Mouse (Mus musculus): ENCODE results near the gene Acox3. TPM values are rescaled to one million over a fixed set of nuclear protein-coding genes. Genes with fewer than 3 reads are reported as not detected.
A peak's percentile ranks its signal among the peaks of the same experiment; 100 is the strongest.
"Not testable (repeated sequence)": the region's sequence is repeated elsewhere in the genome, so short reads cannot be mapped to it uniquely, and the experiment has no call there.

Acox3 gene
- polyA plus RNA-seq, 1 experiment = 28.4 TPM

GRCm38 (mm10) chr5:35579247-35579893 is 3.5 kb upstream of the Acox3 start:
- TF ChIP-seq CTCF (IDR thresholded peaks at IDR 0.05; ENCODE audit: borderline replicate concordance, extremely low read depth, insufficient read depth, insufficient read length) = no peak
- no peak for DNase-seq (ENCODE audit: low read depth)

- TF ChIP-seq CTCF (IDR thresholded peaks at IDR 0.05; ENCODE audit: borderline replicate concordance, extremely low read depth, insufficient read depth, insufficient read length) (no peak), POLR2A (IDR thresholded peaks at IDR 0.05; ENCODE audit: borderline replicate concordance, extremely low read depth, insufficient read depth, insufficient read length, poor library complexity, severe bottlenecking) (no peak)
- DNase-seq (ENCODE audit: low read depth) = no peak
Measured at GRCm38 (mm10) chr5:35580156-35580922, 2.5 kb upstream of the Acox3 start.

DNA sequence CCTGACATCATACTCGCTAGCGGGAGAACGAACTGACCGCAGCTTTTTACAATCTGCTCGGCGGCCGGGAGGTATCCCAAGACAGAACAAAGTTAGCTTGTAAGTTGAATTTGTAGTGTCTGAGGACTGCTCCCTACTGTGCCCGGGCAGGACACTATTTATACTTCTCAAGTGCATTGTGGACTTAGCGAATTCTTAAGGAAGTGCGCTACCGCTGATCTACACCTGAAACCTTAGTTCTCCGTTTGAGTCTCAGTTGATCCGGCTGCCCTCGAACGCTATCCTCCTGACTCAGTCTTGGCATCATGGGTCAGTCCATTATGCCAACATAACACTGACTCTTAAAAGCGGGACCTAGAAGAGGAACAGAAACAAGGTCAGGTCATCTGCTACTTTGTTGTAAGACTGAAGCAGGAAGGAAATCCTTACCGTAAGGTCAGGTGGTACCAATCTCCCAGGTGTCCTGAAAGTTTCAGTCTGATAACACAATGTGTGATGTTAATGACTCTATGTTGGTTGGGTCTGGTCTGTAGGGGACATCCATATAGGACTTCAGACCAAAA is 462 bp downstream of the Acox3 start:
- DNase-seq (ENCODE audit: low read depth) = no peak
- TF ChIP-seq POLR2A (IDR thresholded peaks at IDR 0.05; ENCODE audit: borderline replicate concordance, extremely low read depth, insufficient read depth, insufficient read length, poor library complexity, severe bottlenecking) (no peak), CTCF (IDR thresholded peaks at IDR 0.05; ENCODE audit: borderline replicate concordance, extremely low read depth, insufficient read depth, insufficient read length) (no peak)

- not testable (repeated sequence) for DNase-seq (ENCODE audit: low read depth)
Measured at GRCm38 (mm10) chr5:35584259-35584658, 1.4 kb downstream of the Acox3 start.

GRCm38 (mm10) chr5:35591497-35591896 is 8.7 kb downstream of the Acox3 start:
- DNase-seq (ENCODE audit: low read depth) = no peak
- TF ChIP-seq POLR2A (IDR thresholded peaks at IDR 0.05; ENCODE audit: borderline replicate concordance, extremely low read depth, insufficient read depth, insufficient read length, poor library complexity, severe bottlenecking) (no peak), CTCF (IDR thresholded peaks at IDR 0.05; ENCODE audit: borderline replicate concordance, extremely low read depth, insufficient read depth, insufficient read length) (no peak)

GRCm38 (mm10) chr5:35592081-35592736 is 9.4 kb downstream of the Acox3 start:
- TF ChIP-seq CTCF (IDR thresholded peaks at IDR 0.05; ENCODE audit: borderline replicate concordance, extremely low read depth, insufficient read depth, insufficient read length) (peak; percentile 36; the same call in 1 of the 2 replicates), POLR2A (IDR thresholded peaks at IDR 0.05; ENCODE audit: borderline replicate concordance, extremely low read depth, insufficient read depth, insufficient read length, poor library complexity, severe bottlenecking) (no peak)
- DNase-seq (ENCODE audit: low read depth) = no peak

DNA sequence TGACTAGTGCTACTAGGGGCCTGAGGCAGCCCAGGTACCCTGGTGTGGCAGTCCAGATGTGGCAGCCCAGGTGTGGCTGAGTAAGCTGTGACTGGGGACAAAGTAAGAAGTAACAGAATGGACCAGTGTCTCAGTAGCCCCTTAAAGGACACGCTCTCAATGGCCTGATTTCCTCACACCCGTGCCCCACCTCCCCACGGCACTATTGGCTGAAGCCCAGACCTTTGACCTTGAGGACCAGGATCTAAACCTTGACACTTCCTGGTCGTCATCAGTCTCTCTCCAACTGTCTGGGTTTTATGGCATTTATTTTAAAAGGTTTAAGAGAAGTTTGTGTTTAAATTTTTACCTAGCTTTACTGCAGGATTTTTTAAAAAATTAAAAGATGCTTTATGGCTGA is 10.0 kb downstream of the Acox3 start:
- TF ChIP-seq POLR2A (IDR thresholded peaks at IDR 0.05; ENCODE audit: borderline replicate concordance, extremely low read depth, insufficient read depth, insufficient read length, poor library complexity, severe bottlenecking) (no peak), CTCF (IDR thresholded peaks at IDR 0.05; ENCODE audit: borderline replicate concordance, extremely low read depth, insufficient read depth, insufficient read length) (no peak)
- no peak for DNase-seq (ENCODE audit: low read depth)

DNA sequence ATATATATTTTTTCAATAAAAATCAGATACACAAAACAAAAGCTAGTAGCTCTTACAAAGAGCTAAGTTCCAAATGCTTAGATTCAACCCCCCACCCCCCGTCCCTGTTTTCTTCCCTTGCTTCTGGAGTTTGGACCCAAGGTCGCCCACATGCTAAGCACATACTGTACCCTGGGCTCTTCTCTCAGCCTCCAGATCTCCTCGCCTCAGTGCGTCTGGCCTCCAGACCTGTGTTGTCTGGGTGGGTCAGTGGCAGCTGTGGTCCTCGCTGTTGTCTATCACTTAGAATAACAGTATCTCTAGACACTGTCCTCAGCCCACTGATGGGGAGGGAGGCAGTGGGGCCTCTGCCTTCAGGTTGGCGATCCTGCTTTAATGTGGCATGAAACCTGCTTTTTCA is 10.4 kb downstream of the Acox3 start:
- no peak for TF ChIP-seq CTCF (IDR thresholded peaks at IDR 0.05; ENCODE audit: borderline replicate concordance, extremely low read depth, insufficient read depth, insufficient read length)
- no peak for DNase-seq (ENCODE audit: low read depth)

DNA sequence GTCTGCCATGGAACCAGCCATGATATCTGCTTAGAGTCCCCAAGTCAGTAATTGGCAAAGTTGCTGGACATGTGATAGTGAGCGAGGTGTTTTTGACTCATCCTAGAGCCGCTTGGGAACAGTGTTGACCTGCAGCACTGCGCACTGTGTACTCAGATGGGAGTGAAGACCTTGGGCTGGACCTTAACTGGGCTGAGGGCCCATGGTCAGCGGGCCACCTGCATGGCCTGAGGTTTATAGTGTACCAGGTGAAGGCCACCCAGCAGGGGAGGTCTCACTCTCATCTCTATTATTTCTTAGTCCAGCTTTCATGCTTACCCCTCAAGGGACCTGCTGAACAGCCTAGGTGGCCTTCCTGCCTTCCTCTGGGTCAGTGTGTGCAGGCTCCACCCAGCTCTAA is 11.9 kb downstream of the Acox3 start:
- TF ChIP-seq CTCF (IDR thresholded peaks at IDR 0.05; ENCODE audit: borderline replicate concordance, extremely low read depth, insufficient read depth, insufficient read length) (no peak), POLR2A (IDR thresholded peaks at IDR 0.05; ENCODE audit: borderline replicate concordance, extremely low read depth, insufficient read depth, insufficient read length, poor library complexity, severe bottlenecking) (no peak)
- no peak for DNase-seq (ENCODE audit: low read depth)

DNA sequence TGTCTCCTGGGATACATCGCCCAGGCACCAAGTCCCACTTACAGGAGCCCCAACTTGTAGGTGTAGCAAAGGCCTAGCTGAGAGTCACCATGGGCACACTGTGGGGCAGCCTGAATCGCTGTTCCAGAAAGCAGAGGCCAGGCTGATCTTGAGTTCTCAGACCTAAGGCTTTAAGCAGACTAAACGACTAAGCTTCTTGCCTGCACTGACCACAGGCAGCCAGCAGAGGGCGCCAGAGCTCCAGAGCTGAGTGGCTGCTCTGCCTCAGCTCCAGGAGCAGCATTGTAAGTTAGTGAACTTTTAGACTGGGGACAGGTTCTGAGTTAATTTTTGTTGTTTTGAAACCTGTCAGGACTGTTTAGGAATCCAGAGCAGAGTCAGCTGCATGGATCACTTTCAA is 12.9 kb downstream of the Acox3 start:
- DNase-seq (ENCODE audit: low read depth) = peak; percentile 88
- TF ChIP-seq POLR2A (IDR thresholded peaks at IDR 0.05; ENCODE audit: borderline replicate concordance, extremely low read depth, insufficient read depth, insufficient read length, poor library complexity, severe bottlenecking) = no peak
- TF ChIP-seq CTCF (IDR thresholded peaks at IDR 0.05; ENCODE audit: borderline replicate concordance, extremely low read depth, insufficient read depth, insufficient read length) = peak; percentile 100

DNA sequence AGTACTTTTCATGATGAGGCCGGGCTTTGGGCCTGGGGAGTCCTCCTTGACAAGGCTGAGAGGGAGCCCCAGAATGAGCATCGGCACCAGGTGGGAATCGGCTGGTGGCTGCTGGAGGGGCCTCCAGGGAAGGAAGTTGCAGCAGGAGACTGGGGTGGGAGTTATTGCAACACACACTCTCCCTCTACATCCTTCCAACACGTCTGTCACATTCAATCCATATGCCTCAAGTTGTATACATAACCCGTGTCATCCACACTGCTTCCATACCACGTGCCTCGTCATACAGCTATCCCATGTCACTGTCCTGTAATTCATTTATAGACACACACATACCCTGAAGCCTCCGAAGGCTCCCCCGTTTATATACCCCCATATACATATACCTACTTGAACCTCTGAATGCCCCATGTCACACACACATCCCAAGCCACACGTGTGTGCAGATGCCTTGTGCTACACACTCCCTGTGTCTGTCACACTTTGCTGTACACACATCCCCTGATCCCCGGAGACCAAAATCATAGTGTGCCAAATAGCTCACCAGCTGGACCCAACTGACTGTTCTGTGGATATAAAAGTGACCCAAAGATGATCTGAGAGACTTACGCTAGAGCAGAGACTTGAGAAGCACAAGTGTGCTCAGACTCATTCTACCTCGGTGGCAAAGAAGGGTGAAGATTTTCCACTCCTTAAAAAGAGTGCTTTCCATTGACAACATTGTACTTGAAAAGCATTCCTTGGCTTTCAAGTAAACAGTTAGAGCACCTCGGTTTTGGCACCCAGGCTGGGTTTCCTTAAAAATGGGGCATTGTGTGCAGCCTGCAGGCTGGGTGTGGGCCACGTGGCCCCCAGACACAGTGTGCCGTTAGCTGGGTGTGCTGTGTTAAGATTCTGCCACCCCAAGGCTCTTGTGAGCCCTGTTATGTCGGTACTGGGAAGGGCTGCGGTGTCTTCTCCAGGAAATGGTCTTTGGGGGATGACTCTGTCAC is 13.6 kb downstream of the Acox3 start:
- DNase-seq (ENCODE audit: low read depth) = no peak
- TF ChIP-seq POLR2A (IDR thresholded peaks at IDR 0.05; ENCODE audit: borderline replicate concordance, extremely low read depth, insufficient read depth, insufficient read length, poor library complexity, severe bottlenecking) (no peak), CTCF (IDR thresholded peaks at IDR 0.05; ENCODE audit: borderline replicate concordance, extremely low read depth, insufficient read depth, insufficient read length) (no peak)

Data from brain, embryonic 14.5 days (tissue).